Mouse (Mus musculus): ENCODE results near the gene Cacna2d3. TPM values are rescaled to one million over a fixed set of nuclear protein-coding genes. Genes with fewer than 3 reads are reported as not detected.

Cacna2d3 gene
- polyA plus RNA-seq, 1 experiment from 2014 or later, result 19.1 TPM

- 87% methylated on average over 9 of the region's 9 CpGs for WGBS
These were observed 397.8 kb downstream of the Cacna2d3 start for GRCm38 (mm10) chr14:29323718-29324429.

DNA sequence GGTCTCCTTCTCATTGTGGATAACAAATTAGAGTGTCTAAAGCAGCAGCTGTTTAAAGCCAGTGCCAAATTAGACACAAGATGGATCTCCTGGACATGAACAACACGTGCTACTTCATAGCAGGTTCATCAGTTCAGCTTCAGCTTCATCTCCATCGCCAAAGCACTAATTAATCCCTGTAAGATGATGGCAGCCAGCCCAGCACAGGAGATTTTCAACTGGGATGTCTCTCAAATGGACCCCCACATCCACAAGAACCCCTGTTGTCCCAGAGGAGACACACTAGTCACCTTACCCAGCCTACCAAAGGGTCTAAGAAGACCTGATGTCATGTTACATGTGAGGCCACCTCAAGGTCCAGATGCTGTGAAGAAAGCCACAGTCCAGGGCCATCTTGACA is 408.2 kb downstream of the Cacna2d3 start:
- Histone ChIP-seq H3K36me3 (ENCODE audit: control insufficient read depth, insufficient read depth, low read length) (no peaks in the 10 kb centered on the region), H3K9ac (ENCODE audit: low read length) (no peak overlapping the region), H3K27me3 (ENCODE audit: control insufficient read depth, insufficient read depth, low read length) (no peaks in the 10 kb centered on the region), H3K9me3 (ENCODE audit: control insufficient read depth, low read length) (no peaks in the 10 kb centered on the region), H3K27ac (ENCODE audit: low read depth, low read length) (no peak overlapping the region), H3K4me1 (ENCODE audit: control insufficient read depth, insufficient read depth, low read length) (no peaks in the 10 kb centered on the region), H3K4me3 (ENCODE audit: low read depth, low read length) (no peak overlapping the region), H3K4me2 (ENCODE audit: low read depth) (no peak overlapping the region)
- no peak for DNase-seq (ENCODE audit: low spot score)
- 84% methylated on average over 2 of the region's 2 CpGs for WGBS
- no peak for ATAC-seq (ENCODE audit: insufficient read depth, low FRiP score, low TSS enrichment)

More at GRCm38 (mm10) chr14:29323718-29324429, 397.8 kb downstream of the Cacna2d3 start:
- no peaks in the 10 kb centered on the region for H3K4me1 ChIP-seq (ENCODE audit: control insufficient read depth, insufficient read depth, low read length)
- ATAC-seq (ENCODE audit: insufficient read depth, low FRiP score, low TSS enrichment), result no peak
- DNase-seq (ENCODE audit: low spot score), result no peak
- H3K36me3 ChIP-seq (ENCODE audit: control insufficient read depth, insufficient read depth, low read length), result no peaks in the 10 kb centered on the region
- H3K27me3 ChIP-seq (ENCODE audit: control insufficient read depth, insufficient read depth, low read length), result no peaks in the 10 kb centered on the region
- H3K4me2 ChIP-seq (ENCODE audit: low read depth), result no peak overlapping the region
- H3K9me3 ChIP-seq (ENCODE audit: control insufficient read depth, low read length), result no peaks in the 10 kb centered on the region
- no peak overlapping the region for H3K9ac ChIP-seq (ENCODE audit: low read length)
- no peak overlapping the region for H3K27ac ChIP-seq (ENCODE audit: low read depth, low read length)
- no peak overlapping the region for H3K4me3 ChIP-seq (ENCODE audit: low read depth, low read length)

- Histone ChIP-seq H3K4me1 (ENCODE audit: control insufficient read depth, insufficient read depth, low read length) (no peaks in the 10 kb centered on the region), H3K4me3 (ENCODE audit: low read depth, low read length) (no peak overlapping the region), H3K27me3 (ENCODE audit: control insufficient read depth, insufficient read depth, low read length) (no peaks in the 10 kb centered on the region), H3K36me3 (ENCODE audit: control insufficient read depth, insufficient read depth, low read length) (no peaks in the 10 kb centered on the region), H3K4me2 (ENCODE audit: low read depth) (no peak overlapping the region), H3K27ac (ENCODE audit: low read depth, low read length) (no peak overlapping the region), H3K9me3 (ENCODE audit: control insufficient read depth, low read length) (no peaks in the 10 kb centered on the region), H3K9ac (ENCODE audit: low read length) (no peak overlapping the region)
- 89% methylated on average over 9 of the region's 9 CpGs for WGBS
- ATAC-seq (ENCODE audit: insufficient read depth, low FRiP score, low TSS enrichment), result no peak
- DNase-seq (ENCODE audit: low spot score), result no peak
These were observed 416.0 kb downstream of the Cacna2d3 start for GRCm38 (mm10) chr14:29305623-29306022.

- Histone ChIP-seq H3K36me3 (ENCODE audit: control insufficient read depth, insufficient read depth, low read length) (no peaks in the 10 kb centered on the region), H3K4me1 (ENCODE audit: control insufficient read depth, insufficient read depth, low read length) (no peaks in the 10 kb centered on the region), H3K4me2 (ENCODE audit: low read depth) (no peak overlapping the region), H3K27me3 (ENCODE audit: control insufficient read depth, insufficient read depth, low read length) (no peaks in the 10 kb centered on the region), H3K27ac (ENCODE audit: low read depth, low read length) (no peak overlapping the region), H3K9ac (ENCODE audit: low read length) (no peak overlapping the region), H3K9me3 (ENCODE audit: control insufficient read depth, low read length) (no peaks in the 10 kb centered on the region), H3K4me3 (ENCODE audit: low read depth, low read length) (no peak overlapping the region)
- ATAC-seq (ENCODE audit: insufficient read depth, low FRiP score, low TSS enrichment), result no peak
- WGBS, result 87% methylated on average over 2 of the region's 2 CpGs
- DNase-seq (ENCODE audit: low spot score), result no peak
These were observed 425.4 kb downstream of the Cacna2d3 start for GRCm38 (mm10) chr14:29296185-29296754.

GRCm38 (mm10) chr14:29278901-29279300 is 442.8 kb downstream of the Cacna2d3 start:
- no peaks in the 10 kb centered on the region for H3K4me1 ChIP-seq (ENCODE audit: control insufficient read depth, insufficient read depth, low read length)

DNA sequence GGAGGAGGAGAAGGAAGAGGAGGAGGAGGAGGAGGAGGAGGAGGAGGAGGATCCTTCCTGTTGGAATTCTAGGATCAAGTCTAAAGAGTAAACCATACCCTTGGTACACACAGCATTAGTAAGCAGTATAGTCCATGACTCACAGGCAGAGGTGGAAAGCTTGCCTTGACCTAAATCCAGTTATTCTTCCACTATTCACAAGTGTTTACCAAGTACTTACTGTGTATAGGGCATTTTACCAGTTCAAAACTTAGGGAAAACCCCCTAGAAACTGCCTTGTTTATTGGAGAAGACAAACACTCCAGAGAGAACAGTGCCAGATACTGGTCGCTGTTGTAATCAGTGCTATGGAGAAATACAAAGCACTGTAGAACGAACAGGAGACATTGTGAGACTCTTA is 443.3 kb downstream of the Cacna2d3 start:
- DNase-seq (ENCODE audit: low spot score) (no peak), ATAC-seq (ENCODE audit: insufficient read depth, low FRiP score, low TSS enrichment) (no peak)
- Histone ChIP-seq H3K36me3 (ENCODE audit: control insufficient read depth, insufficient read depth, low read length) (no peaks in the 10 kb centered on the region), H3K9me3 (ENCODE audit: control insufficient read depth, low read length) (no peaks in the 10 kb centered on the region), H3K27me3 (ENCODE audit: control insufficient read depth, insufficient read depth, low read length) (no peaks in the 10 kb centered on the region), H3K4me1 (ENCODE audit: control insufficient read depth, insufficient read depth, low read length) (no peaks in the 10 kb centered on the region), H3K9ac (ENCODE audit: low read length) (no peak overlapping the region), H3K4me3 (ENCODE audit: low read depth, low read length) (no peak overlapping the region), H3K4me2 (ENCODE audit: low read depth) (no peak overlapping the region), H3K27ac (ENCODE audit: low read depth, low read length) (no peak overlapping the region)
- WGBS, result 78% methylated on average over 2 of the region's 2 CpGs

More at GRCm38 (mm10) chr14:29278901-29279300, 442.8 kb downstream of the Cacna2d3 start:
- Histone ChIP-seq H3K9ac (ENCODE audit: low read length) (no peak overlapping the region), H3K27me3 (ENCODE audit: control insufficient read depth, insufficient read depth, low read length) (no peaks in the 10 kb centered on the region), H3K36me3 (ENCODE audit: control insufficient read depth, insufficient read depth, low read length) (no peaks in the 10 kb centered on the region), H3K4me2 (ENCODE audit: low read depth) (no peak overlapping the region), H3K27ac (ENCODE audit: low read depth, low read length) (no peak overlapping the region), H3K9me3 (ENCODE audit: control insufficient read depth, low read length) (no peaks in the 10 kb centered on the region), H3K4me3 (ENCODE audit: low read depth, low read length) (no peak overlapping the region)
- ATAC-seq (ENCODE audit: insufficient read depth, low FRiP score, low TSS enrichment) (no peak), DNase-seq (ENCODE audit: low spot score) (no peak)
- 100% methylated on average over 1 of the region's 1 CpGs for WGBS

GRCm38 (mm10) chr14:29277701-29278100 is 444.0 kb downstream of the Cacna2d3 start:
- H3K9me3 ChIP-seq (ENCODE audit: control insufficient read depth, low read length), result no peaks in the 10 kb centered on the region
- no peaks in the 10 kb centered on the region for H3K36me3 ChIP-seq (ENCODE audit: control insufficient read depth, insufficient read depth, low read length)
- no peak for DNase-seq (ENCODE audit: low spot score)
- no peak overlapping the region for H3K9ac ChIP-seq (ENCODE audit: low read length)
- H3K27ac ChIP-seq (ENCODE audit: low read depth, low read length), result no peak overlapping the region
- no peaks in the 10 kb centered on the region for H3K4me1 ChIP-seq (ENCODE audit: control insufficient read depth, insufficient read depth, low read length)
- H3K4me3 ChIP-seq (ENCODE audit: low read depth, low read length), result no peak overlapping the region
- no peaks in the 10 kb centered on the region for H3K27me3 ChIP-seq (ENCODE audit: control insufficient read depth, insufficient read depth, low read length)
- ATAC-seq (ENCODE audit: insufficient read depth, low FRiP score, low TSS enrichment), result no peak
- H3K4me2 ChIP-seq (ENCODE audit: low read depth), result no peak overlapping the region
- WGBS, result 68% methylated on average over 2 of the region's 2 CpGs

DNA sequence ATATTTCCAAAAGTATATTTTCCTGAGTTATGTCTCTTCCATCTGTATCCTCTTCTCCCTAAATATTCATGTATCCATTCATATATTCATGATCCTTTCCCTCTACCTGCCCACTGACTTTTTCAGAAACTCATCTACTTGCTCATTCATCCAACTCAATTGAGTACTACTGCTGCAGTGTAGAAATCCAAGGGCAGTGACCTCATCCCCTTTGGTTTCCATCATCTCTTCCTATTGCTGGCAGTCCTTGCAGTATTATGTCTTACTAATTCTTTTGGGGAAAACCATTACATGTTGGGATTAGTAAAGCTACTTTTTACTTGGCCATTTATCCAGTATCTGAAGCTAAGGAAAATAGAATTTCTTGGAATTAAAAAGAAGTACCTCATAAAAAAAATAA is 447.8 kb downstream of the Cacna2d3 start:
- no peak overlapping the region for H3K4me2 ChIP-seq (ENCODE audit: low read depth)
- no peaks in the 10 kb centered on the region for H3K4me1 ChIP-seq (ENCODE audit: control insufficient read depth, insufficient read depth, low read length)
- no peak for ATAC-seq (ENCODE audit: insufficient read depth, low FRiP score, low TSS enrichment)

DNA sequence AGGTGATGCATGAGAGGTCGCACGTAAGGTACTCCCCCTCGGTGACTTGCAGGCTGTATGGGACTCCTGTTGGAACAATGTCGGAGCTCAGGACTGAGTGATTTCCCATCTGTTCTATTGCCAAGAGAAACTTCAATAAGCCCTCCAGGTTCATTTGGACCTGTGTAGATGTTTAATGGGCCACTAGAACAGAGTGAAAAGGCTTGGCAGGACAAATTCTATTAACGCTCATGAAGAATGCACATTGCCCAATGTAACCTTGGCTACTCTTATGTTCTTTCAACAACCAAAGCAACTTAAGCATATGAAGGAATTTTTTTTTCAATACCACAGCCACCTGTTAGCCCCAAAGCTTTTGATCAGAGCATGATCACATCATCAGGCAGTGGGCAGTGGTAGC is 451.1 kb downstream of the Cacna2d3 start:
- Histone ChIP-seq H3K9me3 (ENCODE audit: control insufficient read depth, low read length) (no peaks in the 10 kb centered on the region), H3K27me3 (ENCODE audit: control insufficient read depth, insufficient read depth, low read length) (no peaks in the 10 kb centered on the region), H3K4me3 (ENCODE audit: low read depth, low read length) (no peak overlapping the region), H3K27ac (ENCODE audit: low read depth, low read length) (no peak overlapping the region), H3K9ac (ENCODE audit: low read length) (no peak overlapping the region), H3K4me2 (ENCODE audit: low read depth) (no peak overlapping the region), H3K36me3 (ENCODE audit: control insufficient read depth, insufficient read depth, low read length) (no peaks in the 10 kb centered on the region), H3K4me1 (ENCODE audit: control insufficient read depth, insufficient read depth, low read length) (no peaks in the 10 kb centered on the region)
- WGBS, result 75% methylated on average over 5 of the region's 5 CpGs
- no peak for DNase-seq (ENCODE audit: low spot score)
- no peak for ATAC-seq (ENCODE audit: insufficient read depth, low FRiP score, low TSS enrichment)

More for the DNA sequence above, 447.8 kb downstream of the Cacna2d3 start:
- no peak for DNase-seq (ENCODE audit: low spot score)
- no peak overlapping the region for H3K9ac ChIP-seq (ENCODE audit: low read length)
- H3K9me3 ChIP-seq (ENCODE audit: control insufficient read depth, low read length), result no peaks in the 10 kb centered on the region
- H3K4me3 ChIP-seq (ENCODE audit: low read depth, low read length), result no peak overlapping the region
- H3K27me3 ChIP-seq (ENCODE audit: control insufficient read depth, insufficient read depth, low read length), result no peaks in the 10 kb centered on the region
- H3K36me3 ChIP-seq (ENCODE audit: control insufficient read depth, insufficient read depth, low read length), result no peaks in the 10 kb centered on the region
- no peak overlapping the region for H3K27ac ChIP-seq (ENCODE audit: low read depth, low read length)

Measured in neural tube, embryonic 11.5 days (tissue).